Mouse (Mus musculus) cerebellum, adult 11 months (tissue): ENCODE measurements around the gene Scn8a.

Source experiments
- DNase-seq: peaks from one replicate; pipeline ENCODE4 v3.0.0; 2022

Gene Scn8a

GRCm38 (mm10) chr15:100881385-100881784 lies 11.7 kb downstream of the Scn8a start:
- DNase-seq, result no peak

- no peak for DNase-seq
These were observed 14.8 kb downstream of the Scn8a start for GRCm38 (mm10) chr15:100884481-100884880.

GRCm38 (mm10) chr15:100891962-100892361 lies 22.3 kb downstream of the Scn8a start:
- DNase-seq, result no peak

GRCm38 (mm10) chr15:100896502-100896901 lies 26.8 kb downstream of the Scn8a start:
- no peak for DNase-seq

GRCm38 (mm10) chr15:100903811-100904210 lies 34.2 kb downstream of the Scn8a start:
- DNase-seq, result no peak

GRCm38 (mm10) chr15:100905006-100905405 lies 35.3 kb downstream of the Scn8a start:
- DNase-seq, result no peak

GRCm38 (mm10) chr15:100905751-100906150 lies 36.1 kb downstream of the Scn8a start:
- no peak for DNase-seq

GRCm38 (mm10) chr15:100908817-100909216 lies 39.2 kb downstream of the Scn8a start:
- no peak for DNase-seq

- peak; percentile 83 for DNase-seq
These were observed 40.1 kb downstream of the Scn8a start for GRCm38 (mm10) chr15:100909734-100910163.

- peak; percentile 57 for DNase-seq
These were observed 40.8 kb downstream of the Scn8a start for GRCm38 (mm10) chr15:100910381-100910841.

- no peak for DNase-seq
These were observed 43.1 kb downstream of the Scn8a start for GRCm38 (mm10) chr15:100912676-100913266.

GRCm38 (mm10) chr15:100914734-100915242 lies 45.1 kb downstream of the Scn8a start:
- DNase-seq, result no peak

GRCm38 (mm10) chr15:100918046-100918445 lies 48.4 kb downstream of the Scn8a start:
- DNase-seq, result no peak

GRCm38 (mm10) chr15:100922210-100922609 lies 52.6 kb downstream of the Scn8a start:
- DNase-seq, result no peak

- peak; percentile 72 for DNase-seq
These were observed 53.8 kb downstream of the Scn8a start for GRCm38 (mm10) chr15:100923476-100923875.

- no peak for DNase-seq
These were observed 55.3 kb downstream of the Scn8a start for GRCm38 (mm10) chr15:100924941-100925340.

GRCm38 (mm10) chr15:100930477-100930876 lies 60.8 kb downstream of the Scn8a start:
- DNase-seq, result no peak

- no peak for DNase-seq
These were observed 66.5 kb downstream of the Scn8a start for GRCm38 (mm10) chr15:100936176-100936575.

- no peak for DNase-seq
These were observed 78.7 kb downstream of the Scn8a start for GRCm38 (mm10) chr15:100948383-100948782.

- DNase-seq, result no peak
These were observed 79.5 kb downstream of the Scn8a start for GRCm38 (mm10) chr15:100949169-100949568.

GRCm38 (mm10) chr15:100951491-100951890 lies 81.8 kb downstream of the Scn8a start:
- DNase-seq, result no peak

- DNase-seq, result no peak
These were observed 82.6 kb downstream of the Scn8a start for GRCm38 (mm10) chr15:100952292-100952691.

- no peak for DNase-seq
These were observed 83.2 kb downstream of the Scn8a start for GRCm38 (mm10) chr15:100952854-100953253.

GRCm38 (mm10) chr15:100953955-100954354 lies 84.3 kb downstream of the Scn8a start:
- no peak for DNase-seq

GRCm38 (mm10) chr15:100954751-100955150 lies 85.1 kb downstream of the Scn8a start:
- DNase-seq, result no peak
